Mouse (Mus musculus): ENCODE measurements around the gene Olfr545.
"Not testable (repeated sequence)": the region's sequence is repeated elsewhere in the genome, so short reads cannot be mapped to it uniquely, and the experiment has no call there.

Gene Olfr545

GRCm38 (mm10) chr7:102499473-102499872, at the start of gene Olfr545:
Gene Olfr545 (minus strand): TSS chr7:102499573.
- DNase-seq: no peak

GRCm38 (mm10) chr7:102541251-102541650, 41.9 kb upstream of the Olfr545 start:
- no peak for DNase-seq

GRCm38 (mm10) chr7:102540596-102540995, 41.2 kb upstream of the Olfr545 start, which contains the start of gene Olfr548-ps1:
Gene Olfr548-ps1 (plus strand): TSS chr7:102540896.
- DNase-seq: no peak

DNA sequence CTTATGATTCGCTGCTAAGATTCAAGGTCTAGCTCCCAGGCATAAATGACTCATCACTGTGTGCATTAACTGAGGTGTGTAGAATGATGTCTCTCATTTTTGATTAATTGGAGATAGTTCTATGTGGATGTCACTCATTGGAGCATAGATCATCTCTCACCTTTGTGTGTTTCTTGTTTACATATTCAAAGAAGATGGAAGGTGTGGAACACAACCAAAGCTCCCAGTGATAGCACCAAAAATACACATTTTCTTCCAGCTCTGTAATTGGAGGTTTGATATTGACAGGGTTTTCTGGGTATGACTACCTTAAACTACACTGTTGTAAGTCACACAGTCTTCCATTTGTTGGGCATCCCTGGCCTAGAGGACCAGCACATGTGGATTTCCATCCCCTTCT, 35.1 kb upstream of the Olfr545 start, which contains the start of gene Olfr547:
Gene Olfr547, plus strand, starts transcription at position 301 of the 400 bp plus-strand sequence.
- no peak for DNase-seq

DNA sequence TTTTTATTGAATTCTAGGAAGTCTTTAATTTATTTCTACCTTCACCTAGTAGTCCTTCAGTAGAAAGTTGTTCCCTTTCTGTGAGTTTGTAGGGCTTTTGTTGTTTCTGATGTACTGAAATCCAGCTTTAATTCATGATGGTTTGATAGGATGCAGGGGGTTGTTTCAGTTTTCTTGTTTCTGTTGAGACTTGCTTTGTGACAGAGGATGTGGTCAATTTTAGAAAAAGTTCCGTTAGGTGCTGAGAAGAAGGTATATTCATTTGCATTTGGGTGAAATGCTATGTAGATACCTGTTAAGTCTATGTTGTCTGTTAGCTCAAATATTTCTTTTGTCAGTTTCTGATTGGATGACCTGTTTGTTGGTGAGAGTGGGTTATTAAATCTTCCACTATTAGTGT, 29.7 kb upstream of the Olfr545 start:
- no peak for DNase-seq

DNA sequence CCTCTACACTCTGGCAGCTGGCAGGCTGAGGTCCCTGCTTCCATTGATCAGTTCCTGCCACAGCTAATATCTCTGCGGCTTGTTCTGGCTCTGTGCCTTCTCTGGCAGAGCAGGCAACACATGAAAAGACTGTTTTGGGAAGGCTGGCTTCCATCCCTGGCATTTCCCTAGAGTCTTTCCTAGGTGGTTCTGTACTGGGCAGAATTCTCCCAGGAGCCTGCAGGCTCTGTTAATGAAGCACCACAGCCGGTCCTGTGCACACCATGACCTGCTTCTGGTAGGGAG, 17.6 kb upstream of the Olfr545 start:
- DNase-seq: no peak

DNA sequence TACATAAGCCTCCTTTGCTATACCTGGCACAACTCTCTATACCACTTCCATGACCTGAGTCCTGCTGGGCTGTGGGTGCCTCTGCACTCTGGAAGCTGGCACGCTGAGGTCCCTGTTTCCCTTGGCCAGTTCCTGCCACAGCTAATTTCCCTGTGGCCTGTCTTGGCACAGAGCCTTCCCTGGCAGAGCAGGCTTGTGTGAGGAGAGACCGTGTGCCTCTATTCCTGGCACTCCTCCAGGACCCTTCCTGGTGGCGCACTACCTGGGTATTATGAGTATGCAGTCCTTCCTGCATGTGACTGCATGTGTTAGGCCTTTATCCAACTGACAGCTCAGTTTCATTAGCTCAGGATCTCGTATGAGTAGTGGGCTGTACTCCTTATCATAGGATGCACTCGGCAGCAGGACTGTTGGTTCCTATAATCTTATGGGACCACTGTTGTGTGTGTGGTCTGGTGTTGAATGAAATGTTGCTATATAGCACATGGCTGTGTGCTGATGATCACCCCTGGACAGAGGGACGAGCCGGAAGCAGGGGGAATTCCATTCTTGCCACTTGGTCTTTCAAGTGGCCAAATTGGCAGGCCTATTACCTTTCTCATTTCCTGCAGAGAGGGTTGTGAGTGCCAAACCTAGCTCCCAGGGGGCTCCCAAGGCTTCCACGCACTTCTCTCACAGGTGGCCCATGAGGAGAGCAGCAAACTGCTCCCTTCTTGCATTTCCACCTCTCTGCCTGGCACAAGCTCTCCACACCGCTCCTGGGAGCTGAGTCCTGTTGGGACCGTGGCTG, 17.1 kb upstream of the Olfr545 start:
- DNase-seq: no peak

DNA sequence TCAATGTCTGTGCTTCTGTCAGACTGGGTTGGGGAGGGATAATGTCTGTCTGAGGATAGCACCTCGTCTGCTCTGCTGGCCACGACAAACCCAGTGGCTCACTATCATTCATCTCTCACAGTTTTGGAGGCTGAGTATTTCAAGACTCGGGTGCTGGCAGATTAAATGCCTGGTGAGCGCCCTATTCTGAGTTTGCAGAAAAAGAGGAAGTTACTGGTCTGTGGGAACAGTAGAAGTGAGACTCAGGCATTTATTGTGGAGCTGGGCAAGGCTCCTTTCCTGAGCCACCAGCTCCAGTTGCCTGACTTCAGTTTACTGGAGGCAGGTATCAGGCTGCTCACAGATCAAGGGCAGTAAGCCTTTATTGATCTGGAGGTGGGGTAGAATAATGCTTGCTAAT, 14.8 kb upstream of the Olfr545 start:
- no peak for DNase-seq

- DNase-seq: peak; percentile 51 to 53
These were observed 13.6 kb upstream of the Olfr545 start for GRCm38 (mm10) chr7:102512814-102513435.

- DNase-seq: no peak
These were observed 12.6 kb upstream of the Olfr545 start for GRCm38 (mm10) chr7:102511927-102512326.

DNA sequence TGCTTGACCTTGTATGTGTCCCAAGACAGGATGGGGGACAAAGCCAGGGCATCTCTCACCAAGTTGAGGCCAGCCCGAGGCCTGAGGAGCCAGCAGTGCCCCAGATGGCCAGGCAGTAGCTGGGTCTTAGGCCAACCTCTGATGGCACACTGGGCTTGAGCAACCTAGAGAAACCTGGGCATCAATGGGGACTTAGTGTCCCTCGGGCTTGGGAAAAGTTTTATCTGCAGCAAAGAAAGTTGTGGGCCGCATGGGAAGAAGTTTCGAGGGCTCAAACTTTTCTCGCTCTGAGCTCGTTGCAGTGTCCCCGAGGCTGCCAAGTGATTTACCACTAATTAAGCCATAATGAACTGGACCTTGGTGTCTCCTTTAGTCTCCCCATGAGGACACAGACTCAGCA, 10.4 kb upstream of the Olfr545 start:
- DNase-seq: no peak

GRCm38 (mm10) chr7:102508666-102509065, 9.3 kb upstream of the Olfr545 start:
- no peak for DNase-seq

GRCm38 (mm10) chr7:102508066-102508465, 8.7 kb upstream of the Olfr545 start:
- no peak for DNase-seq

GRCm38 (mm10) chr7:102506848-102507247, 7.5 kb upstream of the Olfr545 start:
- DNase-seq: peak; percentile 18 to 22

DNA sequence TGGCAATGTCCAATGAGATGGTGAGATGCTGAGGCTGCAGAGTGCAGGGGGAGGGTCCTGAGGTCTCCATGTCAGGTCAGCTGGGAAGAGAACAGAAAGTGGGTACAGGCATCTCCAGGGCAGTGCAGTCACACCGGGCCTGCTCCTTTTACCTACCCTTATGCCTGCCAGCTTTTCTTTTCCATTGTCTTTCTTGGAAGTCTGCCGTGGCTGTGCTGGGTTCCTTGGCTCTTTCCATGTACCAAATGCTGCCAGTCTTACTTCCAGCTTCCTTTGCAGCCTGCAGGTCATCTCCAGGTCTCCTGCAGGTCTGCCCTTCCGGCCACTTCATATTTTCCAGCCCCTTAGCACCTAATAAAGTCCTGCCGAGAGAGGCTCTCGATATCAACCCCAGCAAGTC, 2.6 kb upstream of the Olfr545 start:
- no peak for DNase-seq

DNA sequence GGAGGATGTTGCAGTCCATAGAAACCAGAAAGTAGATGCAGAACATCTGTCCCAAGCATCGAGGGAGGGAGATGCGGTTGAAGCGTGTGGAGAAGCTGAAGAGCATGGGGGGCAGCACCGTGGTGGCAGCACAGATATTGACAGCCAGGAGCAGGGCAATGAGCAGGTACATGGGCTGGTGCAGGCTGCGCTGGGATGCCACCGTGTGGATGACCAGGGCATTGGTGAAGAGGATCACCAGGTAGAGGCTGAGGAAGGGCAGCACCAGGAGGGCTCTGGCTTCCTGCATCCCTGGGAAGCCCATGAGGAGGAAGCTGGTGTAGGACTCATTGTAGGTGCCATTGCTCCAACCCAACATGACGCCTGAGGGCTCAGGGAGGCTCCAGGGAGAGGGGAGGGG, 5.0 kb downstream of the Olfr545 start:
- not testable (repeated sequence) for DNase-seq

- no peak for DNase-seq
These were observed 11.2 kb downstream of the Olfr545 start, which contains the start of gene Olfr544 for GRCm38 (mm10) chr7:102488161-102488560. Gene Olfr544 (minus strand): TSS chr7:102488313.

- DNase-seq: no peak
These were observed 13.3 kb downstream of the Olfr545 start for GRCm38 (mm10) chr7:102486105-102486504.

GRCm38 (mm10) chr7:102484766-102485165, 14.6 kb downstream of the Olfr545 start:
- DNase-seq: not testable (repeated sequence)

- no peak for DNase-seq
These were observed 15.7 kb downstream of the Olfr545 start for GRCm38 (mm10) chr7:102483665-102484064.

GRCm38 (mm10) chr7:102481579-102481978, 17.8 kb downstream of the Olfr545 start, which contains the start of gene Olfr543:
Gene Olfr543 (minus strand): TSS chr7:102481679.
- no peak for DNase-seq

GRCm38 (mm10) chr7:102480821-102481220, 18.6 kb downstream of the Olfr545 start:
- DNase-seq: no peak

- DNase-seq: no peak
These were observed 19.9 kb downstream of the Olfr545 start for GRCm38 (mm10) chr7:102479368-102480078.

- no peak for DNase-seq
These were observed 20.4 kb downstream of the Olfr545 start for GRCm38 (mm10) chr7:102478926-102479325.

All from thymus, adult 18-20 months (tissue).